Mouse (Mus musculus) urinary bladder, postnatal 36 days (tissue): ENCODE measurements around the gene Tns3.
A peak's percentile ranks its signal among the peaks of the same experiment; 100 is the strongest.

ENCODE experiments used
- DNase-seq, 2 experiments: peaks; one replicate each; pipeline ENCODE4 v3.0.0; 2022; ENCODE audit warnings: low spot score in 2 of 2, mixed read lengths in 1 of 2

The Tns3 gene

GRCm38 (mm10) chr11:8664393-8664743 lies at the start of gene Tns3:
TSS of gene Tns3 (minus strand) at chr11:8664535.
- DNase-seq: peak in 1 of 2 experiments; percentile 61

GRCm38 (mm10) chr11:8706246-8707041 lies 42.1 kb upstream of the Tns3 start:
- DNase-seq: peak; percentile 25 to 53

GRCm38 (mm10) chr11:8705156-8705555 lies 40.8 kb upstream of the Tns3 start:
- DNase-seq: no peak

- no peak for DNase-seq
Observed at GRCm38 (mm10) chr11:8703876-8704275, 39.5 kb upstream of the Tns3 start.

GRCm38 (mm10) chr11:8702532-8702886 lies 38.2 kb upstream of the Tns3 start:
- no peak for DNase-seq

GRCm38 (mm10) chr11:8701845-8702531 lies 37.7 kb upstream of the Tns3 start:
- DNase-seq: no peak

- no peak for DNase-seq
Observed at GRCm38 (mm10) chr11:8701400-8701799, 37.1 kb upstream of the Tns3 start.

GRCm38 (mm10) chr11:8700641-8701221 lies 36.4 kb upstream of the Tns3 start:
- no peak for DNase-seq

GRCm38 (mm10) chr11:8699777-8700176 lies 35.4 kb upstream of the Tns3 start:
- DNase-seq: no peak

GRCm38 (mm10) chr11:8697670-8698069 lies 33.3 kb upstream of the Tns3 start:
- DNase-seq: no peak

GRCm38 (mm10) chr11:8694096-8694495 lies 29.8 kb upstream of the Tns3 start:
- no peak for DNase-seq

GRCm38 (mm10) chr11:8692536-8693471 lies 28.5 kb upstream of the Tns3 start:
- DNase-seq: peak in 1 of 2 experiments; percentile 29

- no peak for DNase-seq
Observed at GRCm38 (mm10) chr11:8692162-8692535, 27.8 kb upstream of the Tns3 start.

- no peak for DNase-seq
Observed at GRCm38 (mm10) chr11:8691605-8692004, 27.3 kb upstream of the Tns3 start.

- no peak for DNase-seq
Observed at GRCm38 (mm10) chr11:8690633-8691032, 26.3 kb upstream of the Tns3 start.

- no peak for DNase-seq
Observed at GRCm38 (mm10) chr11:8689515-8689914, 25.2 kb upstream of the Tns3 start.

- DNase-seq: no peak
Observed at GRCm38 (mm10) chr11:8688907-8689306, 24.6 kb upstream of the Tns3 start.

- DNase-seq: no peak
Observed at GRCm38 (mm10) chr11:8686501-8686900, 22.2 kb upstream of the Tns3 start.

GRCm38 (mm10) chr11:8686061-8686460 lies 21.7 kb upstream of the Tns3 start:
- peak in 1 of 2 experiments; percentile 14 for DNase-seq

GRCm38 (mm10) chr11:8685195-8685594 lies 20.9 kb upstream of the Tns3 start:
- DNase-seq: no peak

- no peak for DNase-seq
Observed at GRCm38 (mm10) chr11:8684262-8684661, 19.9 kb upstream of the Tns3 start.

GRCm38 (mm10) chr11:8681356-8681755 lies 17.0 kb upstream of the Tns3 start:
- DNase-seq: no peak
